Mouse (Mus musculus) thymus, postnatal 10 days (tissue): ENCODE data around the gene Gm20696.
A peak's percentile ranks its signal among the peaks of the same experiment; 100 is the strongest.

ENCODE experiments used
- DNase-seq, 2 experiments: peaks; one replicate each; pipeline ENCODE4 v3.0.0; 2021; ENCODE audit warnings: low spot score in 2 of 2

Gm20696 gene

DNA sequence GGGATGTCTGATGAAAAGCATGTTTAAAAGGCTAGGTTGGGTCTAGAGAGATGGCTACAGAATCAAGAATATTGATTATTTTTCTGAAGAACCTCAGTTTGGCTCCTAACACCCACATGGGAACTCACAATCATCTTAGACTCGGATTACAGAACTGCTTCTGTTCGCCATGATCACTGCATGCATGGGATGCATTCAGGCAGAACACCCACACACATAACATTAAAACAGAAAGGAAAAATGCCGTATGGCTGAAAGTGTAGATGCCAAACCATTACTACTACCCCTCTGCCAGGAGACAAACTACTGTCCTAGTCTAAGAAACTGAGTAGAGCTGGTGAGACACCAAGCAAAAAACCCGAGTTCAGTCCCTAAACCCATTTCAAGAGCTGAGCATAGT lies 336.4 kb downstream of the Gm20696 start:
- no peak for DNase-seq

DNA sequence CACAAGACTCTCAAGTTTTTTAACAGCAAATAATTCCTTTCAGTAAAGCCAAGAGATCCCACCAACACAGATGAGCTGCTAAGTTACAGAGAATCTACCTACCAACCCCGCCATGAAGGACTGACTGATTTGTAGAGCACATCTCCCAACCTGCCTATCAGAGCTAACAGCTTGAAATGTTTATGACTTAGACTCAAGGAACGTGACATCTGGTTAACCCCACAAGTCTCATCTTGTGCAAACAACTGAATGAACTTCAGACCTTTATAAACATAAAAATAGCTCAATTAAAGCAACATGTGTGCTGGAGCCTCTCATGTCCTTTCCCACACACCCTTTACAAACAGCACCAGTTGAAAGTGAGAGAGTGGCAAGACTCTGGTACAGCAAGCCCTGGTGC lies 338.0 kb downstream of the Gm20696 start:
- DNase-seq, result no peak

DNA sequence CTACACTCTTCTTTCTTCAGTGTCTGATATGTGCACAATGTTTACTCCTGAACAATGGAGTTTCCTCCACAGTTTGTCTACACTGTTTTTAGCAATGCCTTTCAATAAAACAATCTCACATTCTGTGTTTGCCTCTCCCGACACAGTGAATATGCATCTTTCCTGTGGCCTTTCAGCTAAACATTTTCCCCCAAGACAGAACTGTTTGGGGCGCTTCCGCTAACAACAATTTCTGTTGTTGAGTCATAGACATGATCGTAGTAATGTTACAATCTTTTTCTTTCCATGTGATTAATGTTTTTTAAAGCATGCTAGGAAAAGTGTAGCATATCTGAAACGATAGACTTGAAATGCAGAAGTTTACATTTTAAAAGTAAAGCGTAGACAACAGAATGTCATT lies 338.5 kb downstream of the Gm20696 start:
- no peak for DNase-seq

GRCm38 (mm10) chr6:99327721-99328120 lies 338.9 kb downstream of the Gm20696 start:
- DNase-seq, result no peak

GRCm38 (mm10) chr6:99325881-99326280 lies 340.7 kb downstream of the Gm20696 start:
- no peak for DNase-seq

DNA sequence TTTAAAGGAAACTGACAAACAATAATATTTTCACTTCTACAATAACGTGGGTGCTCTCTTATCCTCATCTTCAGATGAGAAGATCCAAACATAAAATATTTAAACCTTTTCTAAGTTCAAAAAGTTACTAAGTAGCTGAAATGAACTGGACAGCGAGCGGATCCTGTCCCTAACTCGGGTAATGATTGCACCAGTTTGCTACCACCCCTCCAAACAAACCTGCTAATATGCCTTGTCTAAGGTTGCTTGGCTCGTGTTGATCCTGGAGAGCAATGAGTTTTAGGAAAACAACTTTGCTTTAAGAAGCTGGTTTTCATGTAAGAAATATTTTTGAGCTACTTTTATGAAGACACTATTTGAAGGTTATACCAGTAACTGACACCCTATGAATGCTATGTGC lies 341.1 kb downstream of the Gm20696 start:
- no peak for DNase-seq

GRCm38 (mm10) chr6:99322132-99322904 lies 344.3 kb downstream of the Gm20696 start:
- no peak for DNase-seq

GRCm38 (mm10) chr6:99320444-99320843 lies 346.2 kb downstream of the Gm20696 start:
- DNase-seq, result no peak

GRCm38 (mm10) chr6:99319415-99320405 lies 346.9 kb downstream of the Gm20696 start:
- peak in 1 of 2 experiments; percentile 21 for DNase-seq

DNA sequence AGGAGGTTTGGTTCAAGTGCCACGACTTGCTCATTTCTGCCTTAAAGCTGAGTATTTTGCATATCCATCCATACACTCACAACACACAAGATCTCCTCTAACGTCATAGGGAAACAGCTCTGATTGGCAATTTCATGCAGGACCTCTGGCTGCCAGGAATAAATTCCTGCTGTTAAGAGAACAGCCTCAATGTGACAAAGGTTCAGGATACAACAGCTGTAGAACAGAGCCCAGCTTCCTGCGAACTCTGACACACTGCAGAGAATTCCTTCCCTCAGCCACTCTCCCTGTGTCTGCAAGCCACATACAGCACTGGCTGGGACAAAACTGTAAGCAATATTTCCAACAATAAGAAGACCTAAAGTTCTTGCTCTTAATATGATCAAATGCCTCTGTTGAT lies 351.9 kb downstream of the Gm20696 start:
- no peak for DNase-seq

DNA sequence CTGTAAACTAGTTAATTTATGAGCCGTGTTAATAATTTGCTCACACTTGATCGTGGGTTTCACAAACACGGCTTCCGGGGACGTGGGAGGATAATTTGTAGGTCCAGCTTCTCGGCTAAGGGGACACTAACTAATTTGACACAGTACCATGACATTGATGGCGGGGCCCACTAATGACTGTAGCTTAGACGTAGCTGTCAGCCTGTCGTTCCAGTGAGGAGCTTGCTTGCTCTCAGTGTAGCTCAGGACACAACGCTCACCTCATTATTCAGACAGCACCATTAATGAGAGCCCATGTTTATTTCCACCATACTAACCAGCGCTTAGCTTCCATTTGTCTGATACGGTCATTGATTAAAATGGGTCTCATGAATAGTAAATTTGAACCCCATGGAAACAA lies 356.1 kb downstream of the Gm20696 start:
- no peak for DNase-seq

- no peak for DNase-seq
These were observed 356.5 kb downstream of the Gm20696 start for GRCm38 (mm10) chr6:99310171-99310500.

- no peak for DNase-seq
These were observed 357.0 kb downstream of the Gm20696 start for GRCm38 (mm10) chr6:99309466-99310170.

GRCm38 (mm10) chr6:99305751-99306150 lies 360.8 kb downstream of the Gm20696 start:
- no peak for DNase-seq

DNA sequence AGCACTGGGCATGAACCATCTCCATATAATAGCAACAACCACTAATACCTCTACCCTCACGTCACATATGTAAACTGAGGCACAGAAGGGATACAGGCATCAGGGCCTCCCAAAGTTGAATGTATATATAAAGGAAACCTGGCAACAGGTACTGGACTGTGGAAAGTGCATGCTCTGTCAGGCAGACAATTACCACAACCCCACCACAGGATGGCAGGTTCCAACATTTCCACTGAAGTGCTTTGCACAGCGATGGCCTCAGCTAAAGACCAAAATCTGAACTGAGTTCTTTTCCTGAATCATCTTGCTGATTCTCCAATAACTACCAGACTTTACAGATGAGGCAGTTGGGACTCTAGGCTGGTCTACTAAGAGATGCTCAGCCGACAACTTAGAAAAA lies 361.4 kb downstream of the Gm20696 start:
- DNase-seq, result no peak

DNA sequence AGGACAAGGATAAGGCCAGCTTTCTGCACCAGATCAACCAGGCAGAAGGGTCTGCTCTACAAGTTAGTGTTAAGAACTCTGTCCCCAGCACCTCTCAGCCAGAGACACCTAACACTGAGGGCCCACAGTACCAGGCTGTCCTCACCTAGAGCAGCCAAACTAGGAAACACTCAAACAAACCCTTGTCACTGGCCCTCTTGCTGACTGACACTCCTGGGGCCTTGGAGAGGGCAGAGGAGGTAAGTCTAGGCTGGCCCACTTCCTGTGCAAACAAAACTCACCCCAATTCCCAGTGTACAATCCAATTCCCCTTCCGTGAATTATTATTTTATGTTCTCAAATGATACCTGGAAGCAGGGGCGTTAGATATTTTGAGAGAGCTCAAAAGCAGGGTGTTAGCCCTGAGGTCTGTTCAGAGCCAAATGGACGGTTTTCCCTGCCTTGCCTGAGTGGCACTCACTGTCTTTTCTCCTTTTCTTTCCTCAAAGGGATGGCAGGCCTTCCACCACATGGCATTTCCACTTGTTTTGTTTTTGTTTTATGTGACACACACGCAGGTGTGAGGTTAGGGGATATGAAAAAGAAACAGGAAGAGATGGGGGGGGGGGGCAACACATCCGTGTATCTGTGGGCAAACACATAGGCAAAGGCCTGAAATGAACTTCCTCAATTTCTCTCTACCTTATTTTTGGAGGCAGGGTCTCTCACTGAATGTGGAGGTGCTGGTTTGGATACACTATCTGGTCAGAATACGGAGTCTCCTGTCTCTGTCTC lies 363.7 kb downstream of the Gm20696 start:
- peak; percentile 18 to 21 for DNase-seq

- DNase-seq, result no peak
These were observed 364.7 kb downstream of the Gm20696 start for GRCm38 (mm10) chr6:99301923-99302322.

GRCm38 (mm10) chr6:99300235-99300634 lies 366.4 kb downstream of the Gm20696 start:
- no peak for DNase-seq

DNA sequence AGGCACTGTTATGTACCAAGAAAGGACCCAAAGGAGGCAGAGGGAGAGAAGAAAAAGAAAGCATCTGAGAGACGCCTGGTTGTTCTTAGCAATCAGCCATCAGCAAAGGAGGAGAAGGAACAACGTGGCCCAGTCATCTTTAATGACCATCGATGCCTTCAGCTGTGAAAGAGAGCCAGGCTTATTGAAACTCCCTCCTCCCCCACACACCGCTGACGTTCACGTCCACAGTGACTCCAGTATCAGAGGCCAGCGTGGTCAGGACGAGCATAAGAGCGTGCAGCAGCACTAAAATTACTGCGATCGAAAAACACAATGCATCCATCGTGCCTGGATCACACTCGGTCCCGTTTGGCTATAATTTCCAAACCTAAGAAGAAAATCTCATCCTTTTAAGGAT lies 367.4 kb downstream of the Gm20696 start:
- DNase-seq, result no peak

- no peak for DNase-seq
These were observed 369.1 kb downstream of the Gm20696 start for GRCm38 (mm10) chr6:99297535-99297934.

DNA sequence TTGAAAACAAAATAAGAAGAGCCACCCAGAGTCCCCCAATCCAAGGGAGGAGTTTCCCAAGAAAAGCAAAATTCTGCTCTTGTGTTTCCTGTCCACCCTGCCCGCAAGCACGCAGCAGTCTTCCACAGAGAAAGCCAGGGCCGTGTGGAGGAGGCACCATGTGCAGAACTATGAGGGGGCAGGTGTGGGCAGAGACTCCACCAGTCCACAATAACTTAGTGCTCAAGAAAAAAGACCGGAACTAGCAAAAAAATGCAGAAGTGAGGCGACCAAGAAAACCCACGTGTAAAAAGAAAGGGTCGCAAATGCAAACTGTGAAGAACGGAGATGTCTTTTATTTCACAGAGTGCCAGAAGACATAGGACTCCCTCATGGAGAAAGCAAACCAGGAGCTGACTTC lies 371.1 kb downstream of the Gm20696 start:
- DNase-seq, result no peak
